Mouse (Mus musculus): ENCODE measurements around the gene Tmem176a. TPM values are rescaled to one million over a fixed set of nuclear protein-coding genes. Genes with fewer than 3 reads are reported as not detected.
"Not testable (repeated sequence)": the region's sequence is repeated elsewhere in the genome, so short reads cannot be mapped to it uniquely, and the experiment has no call there.

Gene Tmem176a
- total RNA-seq (2018; cell fraction: chromatin; rRNA removed), result 10 to 100 TPM in 5 of 26 experiments, 1 to 10 TPM in 18, under 1 TPM in 1, not detected in 2; 0.64 to 23.6 (median 5.0) TPM
- total RNA-seq (2018; cell fraction: cytosol; rRNA removed), result 10 to 100 TPM; 11.0 to 63.1 (median 23.5) TPM
- 10 to 100 TPM in 22 of 26 experiments, 1 to 10 TPM in 4; 6.5 to 51.8 (median 22.5) TPM for total RNA-seq (2018; cell fraction: nucleus; rRNA removed)
- 11.9 to 62.5 TPM (median 19.0 TPM) in 3 replicates for polyA plus RNA-seq (2018)

DNA sequence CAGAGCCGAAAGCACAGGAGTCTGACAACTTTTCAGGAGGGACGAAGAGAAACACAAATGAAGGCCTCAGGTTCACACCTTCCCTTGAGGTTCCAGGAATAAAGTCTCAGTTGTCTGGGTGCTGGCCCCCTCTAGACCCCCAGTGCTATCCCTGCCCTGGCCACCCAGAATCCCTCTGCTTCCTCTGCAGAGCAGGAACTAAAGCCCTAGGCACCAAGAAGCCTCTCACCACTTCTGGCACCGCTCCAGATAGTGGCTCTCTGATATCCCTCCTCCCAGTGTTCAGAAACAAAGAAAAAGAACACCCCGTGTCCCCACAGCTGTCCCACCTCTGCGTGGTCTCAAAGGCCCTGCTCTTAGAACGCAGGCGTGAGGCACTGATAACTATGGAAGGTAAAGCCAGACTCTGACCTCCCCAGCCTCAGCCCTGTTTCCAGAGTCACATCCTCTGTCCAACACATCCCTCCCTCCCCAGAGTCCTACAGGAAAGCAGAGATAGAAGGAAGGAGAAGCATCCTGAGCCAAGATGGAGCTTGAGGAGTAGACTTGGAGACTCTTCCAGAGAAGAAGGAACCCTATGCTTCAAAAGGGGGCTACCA is at the start of gene Tmem176a:
TSS of gene Tmem176a (plus strand) at position 549 of the 599 bp plus-strand sequence.
- Histone ChIP-seq H3K79me2 (ENCODE audit: inconsistent target) (peaks cover 4% of the 10 kb centered on the region; the same call in 1 of the 2 replicates), H3K36me3 (ENCODE audit: inconsistent target) (peaks cover 9% of the 10 kb centered on the region), H3K27ac (no peak within 1 kb of the TSS), H3K4me3 (ENCODE audit: inconsistent target) (no peak within 1 kb of the TSS; the same call in 1 of the 2 replicates)
- WGBS (ENCODE audit: missing documents), result 26% methylated on average over 7 of the region's 7 CpGs

DNA sequence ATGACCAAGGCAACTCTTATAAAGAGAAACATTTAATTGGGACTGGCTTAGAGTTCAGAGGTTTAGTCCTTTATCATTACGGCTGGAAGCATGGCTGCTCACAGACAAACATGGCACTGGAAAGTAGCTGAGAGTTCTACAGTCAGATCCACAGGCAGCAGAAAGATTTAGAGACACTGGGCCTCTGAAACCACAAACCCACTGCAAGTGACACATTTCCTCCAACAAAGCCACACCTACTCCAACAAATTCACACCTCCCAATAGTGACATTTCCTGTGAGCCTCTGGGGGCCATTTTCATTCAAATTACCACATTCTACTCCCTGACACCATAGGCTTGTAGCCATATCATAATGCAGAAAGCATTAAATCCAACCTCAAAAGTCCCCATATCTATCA is 38.8 kb upstream of the Tmem176a start:
- no peak overlapping the region for H3K4me3 ChIP-seq (ENCODE audit: inconsistent target)
- WGBS (ENCODE audit: missing documents), result 0% methylated on average over 1 of the region's 1 CpGs
- H3K27ac ChIP-seq, result no peak overlapping the region
- no peaks in the 10 kb centered on the region for H3K36me3 ChIP-seq (ENCODE audit: inconsistent target)
- no peaks in the 10 kb centered on the region for H3K79me2 ChIP-seq (ENCODE audit: inconsistent target)

- H3K4me3 ChIP-seq (ENCODE audit: inconsistent target), result no peak overlapping the region
- H3K79me2 ChIP-seq (ENCODE audit: inconsistent target), result no peaks in the 10 kb centered on the region
- no peaks in the 10 kb centered on the region for H3K36me3 ChIP-seq (ENCODE audit: inconsistent target)
- H3K27ac ChIP-seq, result no peak overlapping the region
Observed at GRCm38 (mm10) chr6:48803406-48804051, 37.2 kb upstream of the Tmem176a start.

DNA sequence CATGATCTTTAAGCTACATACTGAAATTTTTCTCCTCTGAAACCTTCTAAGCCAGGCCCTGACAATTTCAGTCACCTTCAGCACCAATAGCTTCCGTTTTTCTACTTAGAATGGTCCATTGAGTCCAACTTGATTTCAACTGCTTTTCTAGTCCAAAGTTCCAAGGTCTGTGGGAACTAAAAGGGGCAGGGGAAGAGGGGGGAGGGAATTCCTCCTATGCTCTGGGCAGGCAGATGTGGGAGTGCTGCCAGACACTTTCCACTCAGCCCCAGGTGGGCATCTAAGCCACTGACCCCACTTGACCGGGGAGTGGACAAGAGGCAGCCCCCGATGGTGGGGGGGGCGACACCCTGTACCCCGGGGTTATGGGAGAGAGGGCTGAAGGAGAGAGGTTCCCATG is 36.4 kb upstream of the Tmem176a start:
- no peaks in the 10 kb centered on the region for H3K79me2 ChIP-seq (ENCODE audit: inconsistent target)
- H3K36me3 ChIP-seq (ENCODE audit: inconsistent target), result no peaks in the 10 kb centered on the region
- no peak overlapping the region for H3K4me3 ChIP-seq (ENCODE audit: inconsistent target)
- no peak overlapping the region for H3K27ac ChIP-seq
- 93% methylated on average over 4 of the region's 5 CpGs for WGBS (ENCODE audit: missing documents)

DNA sequence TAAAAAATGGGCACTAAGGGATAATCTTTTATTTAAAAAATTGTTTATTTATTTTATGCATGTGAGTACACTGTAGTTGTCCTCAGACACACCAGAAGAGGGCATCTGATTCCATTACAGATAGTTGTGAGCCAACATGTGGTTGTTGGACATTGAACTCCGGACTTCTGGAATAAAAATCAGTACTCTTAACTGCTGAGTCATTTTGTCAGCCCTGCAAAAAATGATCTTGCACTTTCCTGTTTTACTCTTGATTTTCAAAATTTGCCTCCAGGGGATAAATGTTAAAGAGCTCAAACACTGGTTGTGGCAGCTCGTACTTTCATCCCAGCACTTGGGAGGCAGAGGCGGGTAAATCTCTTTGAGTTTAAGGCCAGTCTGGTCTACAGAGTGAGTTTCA is 34.0 kb upstream of the Tmem176a start:
- WGBS (ENCODE audit: missing documents), result 83% methylated on average over 3 of the region's 3 CpGs
- Histone ChIP-seq H3K27ac (no peak overlapping the region), H3K4me3 (ENCODE audit: inconsistent target) (no peak overlapping the region), H3K79me2 (ENCODE audit: inconsistent target) (no peaks in the 10 kb centered on the region), H3K36me3 (ENCODE audit: inconsistent target) (no peaks in the 10 kb centered on the region)

GRCm38 (mm10) chr6:48809494-48810219 is 31.1 kb upstream of the Tmem176a start:
- no peaks in the 10 kb centered on the region for H3K79me2 ChIP-seq (ENCODE audit: inconsistent target)
- no peak overlapping the region for H3K4me3 ChIP-seq (ENCODE audit: inconsistent target)
- no peaks in the 10 kb centered on the region for H3K36me3 ChIP-seq (ENCODE audit: inconsistent target)
- WGBS (ENCODE audit: missing documents), result 92% methylated on average over 3 of the region's 3 CpGs
- H3K27ac ChIP-seq, result no peak overlapping the region

DNA sequence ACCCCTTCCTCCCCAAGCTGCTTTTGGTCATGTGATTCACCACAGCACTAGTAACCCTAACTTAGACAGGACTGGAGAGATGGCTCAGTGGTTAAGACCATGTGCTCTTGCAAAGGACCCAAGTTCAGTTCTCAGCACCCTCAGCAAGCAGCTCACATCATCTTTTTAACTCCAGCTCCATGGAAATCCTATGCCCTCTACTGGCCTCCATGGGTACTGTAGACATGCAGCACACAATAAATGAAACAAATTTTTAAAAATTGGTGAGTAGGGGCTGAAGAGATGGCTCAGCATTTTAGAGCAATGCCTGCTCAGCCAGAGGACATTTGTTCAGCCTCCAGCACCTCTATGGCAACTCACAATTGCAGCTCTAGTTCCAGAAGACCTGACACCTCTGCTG is 25.7 kb upstream of the Tmem176a start:
- Histone ChIP-seq H3K79me2 (ENCODE audit: inconsistent target) (no peaks in the 10 kb centered on the region), H3K36me3 (ENCODE audit: inconsistent target) (no peaks in the 10 kb centered on the region), H3K4me3 (ENCODE audit: inconsistent target) (no peak overlapping the region), H3K27ac (no peak overlapping the region)

GRCm38 (mm10) chr6:48817815-48818214 is 22.9 kb upstream of the Tmem176a start:
- 0% methylated on average over 6 of the region's 6 CpGs for WGBS (ENCODE audit: missing documents)
- Histone ChIP-seq H3K4me3 (ENCODE audit: inconsistent target) (no peak overlapping the region), H3K36me3 (ENCODE audit: inconsistent target) (no peaks in the 10 kb centered on the region), H3K27ac (no peak overlapping the region), H3K79me2 (ENCODE audit: inconsistent target) (no peaks in the 10 kb centered on the region)

DNA sequence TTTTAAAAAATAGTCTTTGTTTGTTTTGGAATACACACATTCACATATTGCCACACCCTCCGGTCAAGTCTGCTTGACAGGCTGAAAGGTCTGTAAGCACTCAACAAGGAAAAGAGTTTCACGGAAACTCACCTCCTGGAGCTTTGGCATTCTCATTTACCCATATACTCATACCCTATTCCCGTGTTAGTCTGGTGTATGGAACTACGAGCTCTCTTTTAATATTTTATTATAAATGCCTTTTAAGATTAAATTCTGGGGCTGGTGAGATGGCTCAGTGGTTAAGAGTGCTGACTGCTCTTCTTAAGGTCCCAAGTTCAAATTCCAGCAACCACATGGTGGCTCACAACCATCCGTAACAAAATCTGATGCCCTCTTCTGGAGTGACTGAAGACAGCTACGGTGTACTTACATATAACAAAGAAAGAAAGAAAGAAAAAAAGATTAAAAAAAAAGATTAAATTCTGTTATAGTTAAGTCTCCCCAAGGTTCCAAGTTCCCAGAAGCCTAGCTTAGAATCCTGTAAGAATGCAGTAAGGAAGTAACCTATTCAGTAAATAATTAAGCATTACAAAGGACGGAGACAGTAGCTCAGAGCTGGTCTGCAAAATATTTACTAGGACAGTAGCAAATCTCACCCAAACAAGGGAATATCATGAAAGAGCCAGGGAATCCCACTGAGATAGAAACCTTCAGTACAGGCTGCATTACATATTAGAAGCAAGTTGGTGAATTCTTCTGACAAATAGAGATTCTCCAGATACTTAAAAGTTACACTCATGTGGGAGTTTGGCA is 18.5 kb upstream of the Tmem176a start:
- not testable (repeated sequence) for H3K4me3 ChIP-seq (ENCODE audit: inconsistent target); H3K36me3 ChIP-seq (ENCODE audit: inconsistent target); H3K27ac ChIP-seq; H3K79me2 ChIP-seq (ENCODE audit: inconsistent target)
- whole genome bisulfite sequencing (ENCODE audit: missing documents), result 97% methylated on average over 6 of the region's 7 CpGs

GRCm38 (mm10) chr6:48825016-48825415 is 15.7 kb upstream of the Tmem176a start:
- no peak overlapping the region for H3K4me3 ChIP-seq (ENCODE audit: inconsistent target)
- no peaks in the 10 kb centered on the region for H3K36me3 ChIP-seq (ENCODE audit: inconsistent target)
- H3K79me2 ChIP-seq (ENCODE audit: inconsistent target), result no peaks in the 10 kb centered on the region
- no peak overlapping the region for H3K27ac ChIP-seq
- 62% methylated on average over 7 of the region's 7 CpGs for WGBS (ENCODE audit: missing documents)

- Histone ChIP-seq H3K36me3 (ENCODE audit: inconsistent target) (peaks cover 5% of the 10 kb centered on the region; the same call in 1 of the 2 replicates), H3K79me2 (ENCODE audit: inconsistent target) (no peaks in the 10 kb centered on the region), H3K4me3 (ENCODE audit: inconsistent target) (no peak overlapping the region), H3K27ac (no peak overlapping the region)
- 100% methylated on average over 1 of the region's 1 CpGs for whole genome bisulfite sequencing (ENCODE audit: missing documents)
Observed at GRCm38 (mm10) chr6:48828976-48829375, 11.7 kb upstream of the Tmem176a start.

DNA sequence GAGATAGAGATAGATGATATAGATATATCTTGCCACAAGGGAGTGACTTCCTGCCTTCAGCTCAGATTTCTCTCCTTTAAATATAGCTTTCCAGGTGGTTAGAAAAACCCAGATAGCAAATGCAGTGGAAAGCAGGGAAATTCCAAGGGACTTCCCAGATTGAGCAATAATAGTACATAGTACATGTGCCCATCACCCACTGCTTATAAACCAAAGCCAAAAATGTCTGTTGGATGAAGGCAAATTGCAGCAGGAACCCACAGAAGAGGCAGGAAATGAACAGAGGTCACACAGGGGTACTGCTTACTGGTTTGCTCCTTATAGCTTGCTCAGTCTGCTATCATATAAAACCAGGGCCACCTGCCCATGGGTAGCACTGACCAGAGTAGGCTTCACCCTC is 11.1 kb upstream of the Tmem176a start:
- Histone ChIP-seq H3K27ac (no peak overlapping the region), H3K79me2 (ENCODE audit: inconsistent target) (no peaks in the 10 kb centered on the region), H3K4me3 (ENCODE audit: inconsistent target) (no peak overlapping the region), H3K36me3 (ENCODE audit: inconsistent target) (peaks cover 11% of the 10 kb centered on the region; the same call in 1 of the 2 replicates)

DNA sequence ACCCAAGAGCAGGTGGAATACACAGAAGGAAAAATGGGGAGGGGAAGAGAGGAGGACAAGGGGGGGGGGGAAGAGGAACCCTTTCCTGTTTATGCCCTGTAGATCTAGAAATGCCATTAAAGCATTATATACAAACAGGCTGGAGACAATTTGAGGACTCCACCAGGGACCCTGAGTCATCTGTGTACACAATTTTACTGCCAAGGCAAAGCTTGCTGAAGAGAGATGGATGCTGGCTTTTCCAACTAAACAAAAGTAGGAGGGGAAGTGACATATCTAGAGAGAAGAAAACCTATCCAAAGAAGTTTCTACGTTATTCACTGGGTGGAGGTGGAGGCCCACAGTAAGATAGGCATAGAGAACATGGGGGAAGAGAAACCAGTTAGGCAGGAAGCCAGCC is 10.5 kb upstream of the Tmem176a start:
- Histone ChIP-seq H3K27ac (no peak overlapping the region), H3K4me3 (ENCODE audit: inconsistent target) (no peak overlapping the region), H3K79me2 (ENCODE audit: inconsistent target) (no peaks in the 10 kb centered on the region), H3K36me3 (ENCODE audit: inconsistent target) (peaks cover 17% of the 10 kb centered on the region)
- WGBS (ENCODE audit: missing documents), result 7% methylated on average over 1 of the region's 1 CpGs

DNA sequence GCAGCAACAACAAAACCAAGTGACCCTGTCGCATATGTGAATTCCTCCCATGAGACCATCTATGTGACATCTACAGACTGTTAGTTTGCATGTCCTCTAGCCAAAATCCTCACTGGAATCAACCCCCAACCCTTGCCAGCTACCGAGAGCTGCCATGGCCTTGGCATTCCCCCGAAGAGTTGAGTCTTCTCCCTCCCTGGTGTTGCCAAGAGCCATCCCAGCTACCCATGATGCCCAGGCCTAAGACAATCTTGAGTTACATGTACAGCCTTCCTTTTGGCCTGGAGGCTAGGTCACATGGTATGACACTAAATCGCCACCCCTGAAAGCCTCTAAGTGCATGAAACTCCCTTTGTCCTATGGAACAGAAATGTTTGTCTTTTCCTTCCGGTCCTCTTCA is 9.6 kb upstream of the Tmem176a start:
- Histone ChIP-seq H3K4me3 (ENCODE audit: inconsistent target) (no peak overlapping the region), H3K36me3 (ENCODE audit: inconsistent target) (peaks cover 24% of the 10 kb centered on the region), H3K27ac (no peak overlapping the region; the same call in 1 of the 2 replicates), H3K79me2 (ENCODE audit: inconsistent target) (no peaks in the 10 kb centered on the region)
- WGBS (ENCODE audit: missing documents), result 96% methylated on average over 5 of the region's 5 CpGs
